ENCODE assay signal across 27 mouse cellular contexts in the genomic region with DNA sequence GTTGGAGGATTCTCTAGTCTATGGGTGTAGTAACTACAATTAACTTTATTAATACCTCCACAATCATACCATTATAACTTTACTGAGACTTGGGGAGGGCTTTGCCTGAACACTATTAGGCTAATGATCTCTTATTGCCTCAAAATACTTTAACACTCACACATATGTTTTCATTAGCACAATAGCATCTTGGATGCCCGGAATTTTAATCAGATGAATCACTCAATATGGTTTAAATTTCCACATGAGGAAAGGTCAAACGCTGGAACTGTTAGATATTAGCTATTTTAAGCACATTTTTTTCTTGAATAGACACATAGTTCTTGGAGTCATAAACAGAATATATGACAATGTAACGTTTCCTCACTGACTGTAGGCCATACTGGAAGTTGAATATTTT.
"Had no signal": no experiment of that assay in that cellular context is flagged by ENCODE, and none has a peak within 500 bp of the region (broad histone marks: within the 10 kb centered on the region; RNA-seq: fewer than 3 reads in every experiment).

No protein-coding gene starts in this region.

- H3K9me3 ChIP-seq: heart, embryonic 13.5 days; heart, embryonic 15.5 days; hindbrain, embryonic 10.5 days; hindbrain, embryonic 12.5 days; intestine, embryonic 15.5 days; limb, embryonic 10.5 days; limb, embryonic 12.5 days; liver, embryonic 13.5 days; liver, embryonic 15.5 days had no signal

- H3K27ac ChIP-seq: heart, adult 2 months; heart, embryonic 13.5 days; heart, embryonic 15.5 days; hindbrain, embryonic 10.5 days; hindbrain, embryonic 12.5 days; hindbrain, embryonic 14.5 days; intestine, embryonic 15.5 days; limb, embryonic 10.5 days; limb, embryonic 12.5 days; liver, embryonic 13.5 days; liver, embryonic 15.5 days had no signal

- H3K4me2 ChIP-seq: heart, embryonic 11.5 days; heart, embryonic 13.5 days; heart, embryonic 15.5 days; hindbrain, embryonic 12.5 days; hindbrain, embryonic 14.5 days; intestine, embryonic 15.5 days; limb, embryonic 12.5 days; liver, embryonic 11.5 days; liver, embryonic 13.5 days; liver, embryonic 15.5 days had no signal

- ATAC-seq: hindbrain, embryonic 16.5 days; inflammation-experienced regulatory T-cells, adult 6 months; intestine, embryonic 15.5 days; intestine, postnatal 0 days; liver, postnatal 0 days had no signal

- H3K4me1 ChIP-seq: hindbrain, embryonic 10.5 days; hindbrain, embryonic 12.5 days; intestine, embryonic 15.5 days; liver, embryonic 13.5 days; liver, embryonic 15.5 days had no signal

- H3K27me3 ChIP-seq: heart, embryonic 13.5 days; heart, embryonic 15.5 days; hindbrain, embryonic 12.5 days; intestine, embryonic 15.5 days; limb, embryonic 12.5 days; liver, embryonic 13.5 days; liver, embryonic 15.5 days had no signal

- DNase-seq: gastrocnemius, postnatal 14 days; gastrocnemius, postnatal 36 days; heart, adult 11 months; heart, adult 2 months; heart, postnatal 14 days; heart, postnatal 4 days; kidney, adult 18-20 months; kidney, adult 8-10 months; kidney, postnatal 10 days; kidney, postnatal 25 days; liver; liver, embryonic 13.5 days; liver, postnatal 0 days had no signal

- H3K4me3 ChIP-seq: heart, adult 2 months; heart, embryonic 13.5 days; heart, embryonic 15.5 days; hindbrain, embryonic 10.5 days; hindbrain, embryonic 12.5 days; intestine, embryonic 15.5 days; limb, embryonic 10.5 days; limb, embryonic 12.5 days; liver, embryonic 13.5 days; liver, embryonic 15.5 days had no signal

- H3K9ac ChIP-seq: heart, embryonic 13.5 days; heart, embryonic 15.5 days; hindbrain, embryonic 12.5 days; hindbrain, embryonic 14.5 days; intestine, embryonic 15.5 days; limb, embryonic 12.5 days; liver, embryonic 13.5 days; liver, embryonic 15.5 days; liver, postnatal 0 days had no signal

- H3K36me3 ChIP-seq: heart, embryonic 13.5 days; heart, embryonic 15.5 days; hindbrain, embryonic 10.5 days; hindbrain, embryonic 12.5 days; intestine, embryonic 15.5 days; limb, embryonic 10.5 days; limb, embryonic 12.5 days; liver, embryonic 13.5 days; liver, embryonic 15.5 days had no signal
